Mouse (Mus musculus): ENCODE results near the gene Nfasc.

Nfasc gene

DNA sequence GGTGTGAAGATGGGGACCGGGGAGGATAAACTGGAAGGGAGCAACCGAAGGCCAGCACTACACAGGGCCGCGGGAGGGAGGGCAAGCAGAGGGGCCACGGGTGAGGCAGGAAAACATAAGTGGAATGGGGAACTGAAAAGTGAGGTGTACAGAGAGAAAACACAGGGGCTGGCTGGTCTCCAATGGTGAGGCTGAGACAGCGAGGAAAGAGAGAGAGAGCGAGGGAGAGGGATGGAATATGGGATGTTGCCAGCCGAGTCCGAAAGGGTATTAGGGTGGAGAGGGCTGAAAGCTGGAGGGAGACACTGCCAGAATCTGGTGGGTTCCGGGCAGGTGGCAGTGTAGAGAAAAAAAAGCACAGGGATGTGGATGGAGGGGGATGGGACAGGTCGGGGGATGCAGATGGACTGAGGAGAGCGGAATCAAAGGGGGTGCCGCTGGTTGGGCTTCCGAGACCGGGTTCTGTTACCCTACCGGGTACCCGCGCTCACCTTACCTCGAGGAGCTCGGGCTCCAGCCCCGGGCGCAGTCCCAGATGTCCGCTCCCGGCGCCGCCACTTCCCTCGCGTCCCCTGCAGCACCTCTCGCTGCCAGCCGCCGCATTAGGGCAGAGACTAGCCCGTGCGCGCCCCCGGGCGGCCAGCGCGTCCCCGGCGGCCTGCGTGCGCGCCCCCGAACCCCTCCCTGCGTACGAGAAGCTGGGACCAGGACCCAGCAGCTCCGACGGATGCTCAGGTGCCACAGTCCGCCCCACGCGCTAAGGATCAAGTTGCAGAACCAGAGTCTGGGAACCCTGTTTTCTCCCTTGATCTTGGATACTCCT is at the start of gene Nfasc:
Nfasc (minus strand) TSS at position 623 of the 823 bp plus-strand sequence.
- peak in 1 of 2 experiments; percentile 9 for DNase-seq (ENCODE audit: low spot score in 2 of 2)

DNA sequence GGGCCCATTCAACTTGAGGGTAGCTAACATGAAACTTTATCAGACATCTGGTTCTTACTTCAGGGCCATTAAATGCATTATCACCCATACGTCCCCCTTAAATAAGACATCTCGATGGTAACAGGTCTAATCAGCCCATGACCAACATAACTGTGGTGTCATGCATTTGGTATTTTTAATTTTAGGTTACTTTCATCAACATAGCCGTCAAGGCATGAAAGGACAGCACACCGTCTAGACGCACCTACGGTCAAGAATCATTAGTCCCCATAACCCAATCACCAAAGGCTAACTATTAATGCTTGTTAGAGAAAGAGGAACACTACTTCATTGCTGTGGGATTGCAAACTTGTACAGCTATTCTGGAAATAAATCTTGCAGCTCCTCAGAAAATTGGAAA is 49.5 kb upstream of the Nfasc start:
- no peak for DNase-seq (ENCODE audit: low spot score in 2 of 2)

DNA sequence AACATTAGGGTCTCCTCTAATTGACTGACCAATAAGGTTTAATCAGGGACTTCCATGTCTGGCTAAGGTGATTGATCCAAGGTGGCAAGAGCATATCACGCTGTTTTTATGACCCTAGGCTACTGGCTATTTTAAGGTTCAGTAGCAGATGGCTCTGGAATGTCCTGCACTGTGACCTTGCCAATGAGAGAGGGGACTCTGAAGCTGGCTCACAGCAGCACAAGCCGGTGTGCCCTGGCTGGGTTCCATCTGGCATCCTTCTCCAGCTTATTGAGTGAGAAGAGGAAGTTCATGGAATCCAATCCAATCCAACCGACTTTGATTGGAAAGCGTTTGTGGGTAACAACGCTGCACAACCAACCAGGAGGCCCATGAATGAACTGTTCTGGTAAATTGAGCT is 45.3 kb upstream of the Nfasc start:
- DNase-seq (ENCODE audit: low spot score in 2 of 2): no peak

DNA sequence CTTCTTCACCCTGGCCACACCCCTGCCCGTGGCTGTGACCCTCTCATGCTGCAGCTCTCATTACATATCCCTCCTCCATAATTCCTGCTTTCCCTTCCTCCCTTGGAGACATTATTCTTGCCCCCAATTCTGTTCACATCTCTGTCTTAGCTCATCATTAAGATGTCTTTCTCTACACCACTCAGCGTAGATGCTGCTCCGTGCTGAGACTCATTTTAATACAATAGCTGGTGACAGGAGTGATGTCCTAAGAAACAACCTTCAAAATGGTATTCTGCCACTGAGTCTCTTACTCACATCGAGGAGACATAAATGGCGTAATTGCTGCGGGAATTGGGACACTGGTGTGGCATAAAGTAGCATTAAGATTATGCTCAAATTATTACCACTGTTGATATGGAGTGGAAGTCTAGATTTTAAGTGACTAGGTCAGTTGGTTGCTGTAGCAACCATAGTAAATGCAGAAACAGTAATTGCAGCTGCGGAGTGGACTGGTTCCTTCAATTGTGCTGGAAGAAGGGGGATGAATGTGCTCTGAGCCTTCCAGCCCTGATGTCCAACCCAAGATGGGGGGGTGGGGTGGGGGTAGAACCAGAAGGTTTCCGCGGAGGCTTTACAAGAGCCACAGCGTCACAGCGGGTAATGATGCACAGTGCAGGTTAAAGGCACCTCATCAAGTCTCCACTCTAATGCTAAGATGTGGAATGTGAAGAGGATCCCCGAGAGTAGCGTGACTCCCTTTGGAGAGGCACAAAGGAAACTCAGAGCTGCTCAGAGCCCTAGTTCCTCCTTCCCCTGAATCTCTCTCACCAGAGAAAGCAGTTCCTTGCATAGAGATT is 40.2 kb upstream of the Nfasc start:
- no peak for DNase-seq (ENCODE audit: low spot score in 2 of 2)

DNA sequence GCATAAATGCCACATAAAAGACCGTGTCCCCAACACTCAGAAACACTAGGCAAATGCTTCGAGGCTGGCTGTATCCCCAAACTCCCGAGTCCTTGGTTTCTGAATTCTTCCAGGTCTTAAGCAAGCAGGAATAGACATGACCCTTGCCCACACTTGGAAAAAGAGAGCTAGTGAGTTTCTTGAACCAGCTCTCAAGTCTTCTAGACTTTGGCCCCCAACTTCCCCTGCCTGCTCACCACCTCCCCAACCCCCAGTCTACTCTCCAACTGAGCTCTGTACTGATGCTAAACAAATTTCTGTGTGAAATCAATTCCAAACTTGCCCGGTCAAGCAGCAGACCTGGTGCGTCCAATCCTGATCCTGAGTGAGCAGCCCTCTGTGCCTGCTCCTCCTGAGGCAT is 39.4 kb upstream of the Nfasc start:
- DNase-seq (ENCODE audit: low spot score in 2 of 2): no peak

DNA sequence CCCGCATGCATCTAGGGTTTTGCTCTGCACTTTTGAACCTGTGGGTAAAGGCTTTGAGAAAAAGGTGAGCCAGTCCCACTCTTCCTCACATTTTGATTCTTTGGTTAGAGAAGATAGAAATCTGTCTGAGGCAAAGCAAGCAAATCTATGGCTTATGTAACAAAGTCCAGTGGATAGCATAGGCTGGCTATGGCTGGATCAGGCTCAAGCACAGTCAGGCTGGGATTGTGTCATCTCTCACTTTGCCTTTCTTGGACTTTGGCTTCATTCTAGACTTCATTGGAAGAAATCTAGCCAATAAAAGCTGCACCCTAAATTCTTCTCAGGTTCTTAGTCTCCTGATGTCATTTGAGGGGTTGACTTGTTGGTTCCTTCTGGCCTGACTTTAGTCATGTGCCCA is 38.7 kb upstream of the Nfasc start:
- no peak for DNase-seq (ENCODE audit: low spot score in 2 of 2)

DNA sequence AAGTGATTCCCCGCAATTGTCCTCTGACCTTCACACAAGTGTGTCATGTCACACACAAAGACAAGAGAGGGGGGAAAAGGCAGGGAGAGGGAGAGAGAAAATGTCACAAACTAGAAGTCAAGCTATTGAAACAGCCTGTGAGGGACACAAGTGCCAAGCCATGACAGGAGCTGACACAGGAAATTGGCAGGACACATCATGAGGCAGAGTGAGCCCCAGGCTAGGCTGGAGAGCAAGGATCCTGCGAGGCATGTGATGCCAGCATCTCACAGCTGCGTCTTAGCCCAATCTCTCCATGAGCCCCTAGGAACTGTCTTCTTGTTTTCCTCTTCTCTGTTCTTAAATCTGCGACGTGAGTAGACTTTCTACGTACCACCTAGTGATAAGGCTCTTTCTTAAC is 33.4 kb upstream of the Nfasc start:
- DNase-seq (ENCODE audit: low spot score in 2 of 2): no peak

DNA sequence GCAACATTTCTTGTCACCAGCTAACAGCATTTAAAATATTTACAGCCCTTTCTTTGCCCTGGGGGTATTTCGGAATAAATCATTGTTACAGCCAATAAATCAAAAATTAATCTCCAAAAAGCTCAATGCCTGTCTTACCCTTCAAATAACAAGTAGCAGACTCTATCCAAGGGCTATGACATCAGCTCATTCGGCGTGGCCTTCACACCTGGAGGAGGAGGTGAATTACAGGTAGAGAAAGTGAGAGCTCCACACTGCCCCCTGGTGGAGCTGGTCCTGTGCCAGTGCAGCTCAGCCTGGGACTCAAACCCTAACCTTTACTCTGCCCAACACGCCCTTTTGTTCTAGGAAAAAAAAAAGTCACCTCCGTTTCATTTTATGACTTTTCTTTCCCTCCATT is 29.8 kb upstream of the Nfasc start:
- peak; percentile 4 to 55 for DNase-seq (ENCODE audit: low spot score in 2 of 2)

DNA sequence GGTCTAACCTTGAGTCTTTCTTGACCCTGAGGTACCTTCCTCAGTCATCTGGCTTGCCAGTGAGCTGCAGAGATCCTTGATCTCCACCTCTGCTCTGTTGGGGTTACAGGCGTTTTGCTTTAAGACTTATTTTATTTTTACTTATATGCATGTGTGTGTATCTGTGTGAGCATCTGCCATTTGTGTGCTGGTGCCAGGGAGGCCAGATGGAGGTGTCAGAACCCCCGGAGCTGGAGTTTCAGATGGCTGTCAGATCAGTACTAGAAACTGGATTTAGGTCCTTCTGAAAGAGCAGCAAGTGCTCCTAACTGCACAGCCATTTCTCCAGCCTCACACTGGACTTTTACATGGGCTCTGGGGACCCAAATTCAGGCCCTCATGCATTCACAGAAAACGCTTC is 28.0 kb upstream of the Nfasc start:
- no peak for DNase-seq (ENCODE audit: low spot score in 2 of 2)

DNA sequence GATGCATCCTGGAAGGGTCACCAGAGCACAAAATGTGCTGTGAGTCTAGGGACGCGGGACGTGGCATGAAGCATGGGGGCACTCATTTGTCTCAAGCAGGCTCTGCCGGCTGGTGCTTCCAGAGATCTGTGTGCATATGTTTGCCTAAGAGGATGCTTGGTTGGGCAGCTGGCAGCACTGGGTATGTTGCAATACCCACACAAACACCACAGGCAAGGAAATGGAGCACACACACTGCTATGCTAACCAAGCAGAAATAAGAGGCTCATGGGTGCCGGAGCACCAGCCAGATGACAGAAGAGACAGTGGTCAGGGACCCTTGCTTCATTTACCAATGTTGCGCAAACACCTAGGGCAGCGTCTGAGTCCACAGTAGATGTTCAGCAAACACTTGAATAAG is 25.8 kb upstream of the Nfasc start:
- no peak for DNase-seq (ENCODE audit: low spot score in 2 of 2)

DNA sequence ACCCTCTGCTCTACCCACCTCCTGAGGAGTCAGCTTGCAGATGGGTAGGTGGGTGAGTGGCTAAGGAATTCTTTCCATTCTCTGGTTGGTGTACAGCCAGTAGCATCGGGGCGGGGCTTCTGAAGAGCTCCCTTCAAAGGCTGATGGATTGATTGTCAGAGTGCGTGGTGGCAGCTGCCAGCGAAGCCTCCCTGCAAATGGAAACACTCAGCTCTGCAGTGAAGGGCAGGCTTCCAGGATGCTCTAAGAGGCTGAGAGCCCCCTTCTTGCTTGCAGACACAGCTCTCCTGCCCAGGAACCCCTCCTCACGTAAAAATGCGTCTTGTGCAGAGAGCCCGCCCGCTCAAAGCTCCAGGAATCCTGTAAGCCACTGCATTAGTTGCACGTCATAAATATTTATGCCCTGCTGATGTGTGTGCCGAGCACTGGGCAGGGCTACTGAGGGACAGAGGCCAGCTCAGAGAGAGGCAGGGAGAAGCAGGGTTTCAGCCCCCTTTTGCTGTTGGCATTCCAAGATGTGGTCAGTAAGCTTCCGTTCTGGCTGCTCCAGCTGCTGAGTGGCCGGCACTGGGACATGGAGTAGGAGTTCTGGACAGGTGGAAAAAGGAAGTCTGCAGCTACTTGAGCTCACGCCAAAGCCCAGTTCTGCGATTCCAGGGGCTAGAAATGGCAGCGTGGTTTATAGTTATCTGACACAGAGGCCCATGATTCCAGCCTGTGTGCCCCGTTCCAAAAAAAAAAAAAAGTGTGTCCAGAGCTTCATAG is 24.5 kb upstream of the Nfasc start:
- no peak for DNase-seq (ENCODE audit: low spot score in 2 of 2)

DNA sequence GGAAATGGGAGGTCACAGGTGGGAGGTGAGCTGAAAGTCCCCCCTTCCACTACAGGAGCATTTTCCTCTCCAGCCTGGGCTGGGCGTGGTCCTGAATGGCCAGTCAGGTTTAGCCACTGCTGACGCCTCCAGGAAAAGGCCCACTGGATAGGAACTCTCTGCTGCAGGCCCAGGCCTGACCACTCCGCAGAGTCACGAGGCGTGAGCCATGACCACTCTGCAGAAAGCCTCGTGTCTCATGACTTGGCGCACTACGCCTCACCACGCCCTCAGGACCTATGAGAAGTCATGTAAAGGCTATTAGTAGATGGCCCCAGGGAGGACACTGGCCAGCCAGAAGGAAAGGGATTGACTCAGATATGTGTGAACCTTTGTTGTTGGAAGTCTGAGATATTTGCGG is 23.6 kb upstream of the Nfasc start:
- no peak for DNase-seq (ENCODE audit: low spot score in 2 of 2)

DNA sequence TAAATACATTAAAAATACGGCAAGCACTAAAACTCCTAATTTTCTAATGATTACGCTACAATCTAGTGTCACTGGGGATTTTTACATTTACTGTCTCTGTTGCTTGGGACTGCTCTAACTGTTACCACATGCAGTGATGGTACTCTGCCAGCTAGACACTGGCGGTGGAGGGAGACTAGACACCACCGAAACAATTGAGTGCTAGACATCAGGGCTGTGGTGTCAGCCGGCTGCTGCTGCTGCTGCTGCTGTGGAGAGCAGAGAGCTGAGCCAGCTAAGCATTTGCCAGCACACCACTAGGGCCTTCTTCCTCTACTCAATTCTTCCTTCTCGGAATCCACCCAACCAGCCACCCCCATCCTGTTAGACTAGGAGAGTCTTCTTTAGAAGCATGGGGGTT is 17.8 kb upstream of the Nfasc start:
- no peak for DNase-seq (ENCODE audit: low spot score in 2 of 2)

DNA sequence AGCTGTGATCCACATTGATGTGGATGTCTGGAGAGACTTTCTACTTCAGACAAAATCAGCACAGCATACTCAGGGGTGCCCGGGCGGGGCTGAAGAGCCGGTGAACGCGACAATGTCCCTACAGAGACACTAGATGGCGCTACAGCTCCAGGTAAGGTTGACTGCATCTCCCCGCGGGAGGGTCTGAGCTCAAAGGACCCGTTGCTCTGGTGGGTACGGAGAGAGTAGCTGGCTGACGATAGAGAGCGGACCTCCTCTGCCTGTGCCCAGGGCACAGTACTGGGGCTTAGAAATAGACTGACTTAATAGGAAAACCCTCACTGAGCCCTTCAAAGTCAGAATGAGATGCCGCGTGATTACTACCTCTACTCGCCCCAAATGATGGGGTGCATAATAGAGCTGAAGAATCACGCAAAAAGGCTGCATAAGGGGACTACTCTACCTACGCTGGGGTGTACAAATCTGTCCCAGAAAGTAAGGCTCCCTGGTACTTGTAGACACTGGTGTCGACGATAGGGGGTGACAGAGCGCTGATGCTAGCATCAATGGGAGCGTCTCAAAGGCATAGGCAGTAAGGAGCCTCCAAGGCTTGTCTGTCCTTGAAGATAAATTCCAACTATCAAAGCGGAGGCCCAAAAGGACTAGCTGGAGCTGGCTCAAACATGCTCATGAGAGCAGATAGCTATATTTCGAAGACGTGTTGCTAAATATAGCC is 17.2 kb upstream of the Nfasc start:
- DNase-seq (ENCODE audit: low spot score in 2 of 2): peak in 1 of 2 experiments; percentile 33

DNA sequence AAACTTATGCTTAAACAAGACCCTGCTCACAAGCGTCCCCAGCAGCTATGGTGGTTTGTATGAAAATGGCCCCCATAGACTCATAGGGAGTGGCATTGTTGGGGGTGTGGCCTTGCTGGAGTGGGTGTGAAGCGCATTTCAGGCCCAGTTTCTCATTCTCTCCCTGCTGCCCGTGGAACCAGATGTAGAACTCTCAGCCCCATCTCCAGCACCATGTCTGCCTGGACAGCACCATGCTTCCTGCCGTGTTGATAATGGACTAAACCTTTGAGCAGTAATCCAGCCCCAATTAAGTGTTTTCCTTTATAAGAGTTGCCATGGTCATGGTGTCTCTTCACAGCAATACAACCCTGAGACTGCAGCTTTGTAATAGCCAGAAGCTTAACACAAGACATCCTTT is 13.6 kb upstream of the Nfasc start:
- no peak for DNase-seq (ENCODE audit: low spot score in 2 of 2)

DNA sequence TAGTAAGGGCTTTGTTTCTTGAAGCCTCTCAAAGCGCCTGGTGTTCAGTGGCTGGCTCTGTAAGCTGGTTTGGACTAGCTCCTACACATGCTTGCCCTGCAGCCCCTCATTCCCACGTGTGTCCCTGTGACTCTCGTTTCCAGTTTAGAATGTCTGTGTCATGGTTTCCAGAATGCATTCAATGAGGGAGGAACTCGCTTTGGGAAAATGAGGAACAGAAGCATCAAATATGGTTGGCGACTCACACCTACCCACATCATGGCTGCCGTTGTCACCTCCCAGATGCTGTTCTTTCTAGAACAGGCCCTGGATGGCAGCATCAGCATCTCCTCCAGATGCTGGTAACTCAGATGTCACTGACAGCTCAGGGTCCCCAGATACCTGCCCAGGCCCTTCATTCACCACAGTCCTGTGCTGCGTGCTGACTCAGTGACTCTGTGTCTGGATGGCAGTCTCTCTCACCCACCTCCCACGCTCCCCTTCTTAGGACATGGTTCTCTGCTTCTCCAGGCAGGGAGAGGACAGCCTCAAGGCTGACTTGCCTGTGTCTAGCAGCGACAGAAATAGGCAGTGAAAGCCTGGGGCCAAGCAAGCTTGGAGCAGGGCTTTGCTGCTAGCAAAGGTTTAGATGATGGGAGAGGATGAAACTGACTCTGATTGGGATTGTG is 7.8 kb upstream of the Nfasc start:
- no peak for DNase-seq (ENCODE audit: low spot score in 2 of 2)

DNA sequence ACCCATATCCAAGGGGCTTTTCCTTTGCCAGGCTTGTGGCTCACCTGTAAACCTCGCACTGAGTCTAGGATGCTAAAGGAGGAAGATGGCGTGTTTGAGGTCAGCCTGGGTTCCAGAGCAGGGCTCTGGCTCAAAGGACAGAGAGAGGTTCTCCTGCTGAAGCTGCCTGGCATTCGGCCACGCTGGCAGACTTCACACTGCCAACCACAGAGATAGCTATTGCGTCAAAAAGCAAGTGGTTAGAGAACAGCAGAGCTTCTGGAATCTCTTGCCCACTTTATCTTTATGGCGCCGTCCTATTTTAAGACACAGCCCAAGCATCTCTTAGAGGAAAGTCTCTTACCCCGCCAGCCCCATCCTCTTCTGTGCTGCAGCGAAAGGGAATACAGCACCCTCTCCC is 4.7 kb upstream of the Nfasc start:
- no peak for DNase-seq (ENCODE audit: low spot score in 2 of 2)

DNA sequence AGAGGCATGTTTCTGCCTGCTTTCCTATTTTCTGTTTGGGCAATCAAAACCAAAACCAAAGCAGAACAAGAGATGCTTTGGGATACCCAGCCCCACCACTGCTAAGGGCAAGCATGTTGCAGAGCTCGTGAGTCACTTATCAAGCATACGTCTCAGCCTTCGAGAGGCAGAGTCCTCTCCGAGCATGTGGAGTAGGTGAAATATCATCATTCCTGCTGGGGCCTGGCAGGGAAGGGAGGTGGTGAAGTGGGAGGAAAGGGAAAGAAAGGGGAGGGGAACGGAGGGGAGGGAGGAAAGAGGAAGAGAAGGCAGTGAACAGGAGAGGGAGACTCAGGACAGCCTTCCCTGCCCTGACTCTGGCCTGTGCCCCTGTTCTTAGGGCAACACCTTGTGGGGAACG is 4.0 kb upstream of the Nfasc start:
- DNase-seq (ENCODE audit: low spot score in 2 of 2): no peak

DNA sequence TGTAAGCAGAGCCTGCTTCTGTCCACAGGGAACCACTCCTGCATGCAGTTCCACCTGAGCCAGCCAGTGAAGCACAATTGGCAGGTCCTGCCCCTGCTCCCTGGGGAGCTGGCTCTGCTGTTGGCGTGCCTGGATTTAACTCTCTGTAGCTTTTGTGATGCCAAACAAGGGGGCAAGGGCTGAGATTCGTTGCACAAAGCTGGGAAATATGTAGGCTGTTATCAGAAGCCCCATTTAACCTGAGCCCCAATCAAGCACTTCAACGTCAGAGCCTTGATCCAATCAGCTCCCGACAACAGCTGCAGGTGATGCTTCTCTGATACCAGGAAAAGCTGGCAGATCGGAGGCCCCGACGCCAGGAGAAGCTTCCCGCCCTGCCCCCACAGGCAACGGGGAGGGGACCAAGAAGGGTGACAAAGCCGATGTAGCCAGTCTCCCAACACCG is 2.5 kb downstream of the Nfasc start:
- DNase-seq (ENCODE audit: low spot score in 2 of 2): no peak

DNA sequence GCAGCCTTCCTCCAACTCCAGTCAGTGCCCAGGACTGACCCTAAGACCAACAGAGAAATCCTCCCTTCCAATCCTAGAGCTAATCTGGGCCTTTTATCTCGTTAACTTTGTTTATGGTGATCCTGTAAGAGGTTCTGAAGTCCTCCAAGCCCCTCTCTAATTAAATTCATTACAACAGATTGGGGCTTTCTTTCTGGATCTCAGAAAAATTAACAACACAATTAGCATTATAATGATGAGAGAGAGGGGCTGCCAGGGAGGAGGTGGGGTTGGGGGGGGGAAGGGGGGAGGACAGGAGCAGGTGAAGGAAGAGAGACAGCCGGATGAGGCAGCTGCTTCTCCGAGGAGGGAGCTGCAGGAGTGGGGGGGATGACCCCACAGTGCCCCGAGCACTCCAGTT is 5.4 kb downstream of the Nfasc start:
- DNase-seq (ENCODE audit: low spot score in 2 of 2): no peak

DNA sequence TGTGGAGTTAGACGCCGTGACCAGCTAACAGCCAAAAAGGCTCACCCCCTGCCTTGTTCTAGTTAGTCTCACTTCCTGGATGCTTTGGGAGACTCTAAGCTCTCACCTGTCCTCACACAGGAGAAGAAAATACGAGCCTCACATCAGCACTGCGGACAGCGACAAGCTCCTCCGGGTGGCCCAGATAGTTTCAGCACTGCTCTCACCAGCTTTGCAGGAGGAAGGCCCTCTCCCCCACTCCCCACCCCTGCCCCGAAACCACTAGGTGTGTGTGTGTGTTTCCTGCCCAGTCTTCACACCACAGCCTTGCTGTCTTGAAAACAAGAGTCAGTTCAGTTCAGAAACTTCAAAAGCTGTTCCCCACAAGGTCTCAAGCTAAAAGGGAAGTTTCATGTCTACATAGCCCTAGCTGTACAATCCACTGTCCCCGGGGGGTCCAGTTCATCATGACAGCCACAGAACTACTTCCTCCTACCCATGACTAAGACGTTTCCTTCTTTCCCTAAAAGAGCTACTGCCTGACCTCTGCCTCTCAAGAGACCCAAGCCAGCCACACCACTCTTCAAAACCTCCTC is 7.6 kb downstream of the Nfasc start:
- peak in 1 of 2 experiments; percentile 4 for DNase-seq (ENCODE audit: low spot score in 2 of 2)
